Mouse (Mus musculus) heart, embryonic 16.5 days (tissue): Measurements from ENCODE around the gene Tmem207. TPM values are rescaled to one million over a fixed set of nuclear protein-coding genes. Genes with fewer than 3 reads are reported as not detected.
"Not testable (repeated sequence)": the region's sequence is repeated elsewhere in the genome, so short reads cannot be mapped to it uniquely, and the experiment has no call there.

Source experiments
- ATAC-seq: fragments of 200-750 bp; cut with Nextera tagmentation; replicated peaks from 2 replicates; pipeline ENCODE4 v1.8.0; 2017; ENCODE audit warnings: moderate number of reproducible peaks; ENCODE audit not compliant: insufficient read depth, low FRiP score; ENCODE audit errors: extremely low read depth
- H3K27ac ChIP-seq: fragments of 300-500 bp; sonication (generic); 2 replicates; pipeline ENCODE4 v1.5.1; 2014; ENCODE audit warnings: mild to moderate bottlenecking, low read length, control low read depth, moderate library complexity
- H3K27me3 ChIP-seq: fragments of 300-500 bp; sonication (generic); 2 replicates; pipeline ENCODE4 v1.6.1; 2014; ENCODE audit warnings: low read length, mixed read lengths; ENCODE audit not compliant: control insufficient read depth, insufficient read depth
- H3K36me3 ChIP-seq: fragments of 300-500 bp; sonication (generic); 2 replicates; pipeline ENCODE4 v1.6.1; 2014; ENCODE audit not compliant: control insufficient read depth, insufficient read depth
- H3K4me1 ChIP-seq: fragments of 300-500 bp; sonication (generic); 2 replicates; pipeline ENCODE4 v1.6.1; 2014; ENCODE audit warnings: low read length, mixed read lengths; ENCODE audit not compliant: control insufficient read depth, insufficient read depth
- H3K4me2 ChIP-seq: fragments of 300-500 bp; sonication (generic); 2 replicates; pipeline ENCODE4 v1.6.1; 2014; ENCODE audit warnings: low read depth, mild to moderate bottlenecking, control low read depth, low read length
- H3K4me3 ChIP-seq: fragments of 300-500 bp; sonication (generic); 2 replicates; pipeline ENCODE4 v1.5.1; 2014; ENCODE audit warnings: mild to moderate bottlenecking, control low read depth, low read length
- H3K9ac ChIP-seq: fragments of 300-500 bp; sonication (generic); 2 replicates; pipeline ENCODE4 v1.6.1; 2014; ENCODE audit warnings: low read length, control low read depth
- H3K9me3 ChIP-seq: fragments of 300-500 bp; sonication (generic); replicated peaks from 2 replicates; pipeline ENCODE4 v1.6.1; 2016; ENCODE audit warnings: low read length; ENCODE audit not compliant: control insufficient read depth
- WGBS: fragments of 180-500 bp; shearing (Covaris S2); extraction: QIAGEN DNeasy Blood & Tissue Kit; methylation state at CpG from one replicate; pipeline ENCODE4 v1.1.7; 2014; 5-methylcytosine and 5-hydroxymethylcytosine counted together
- polyA plus RNA-seq: library from polyadenylated mRNA; unstranded; fragments of >200 nt; fragmentation: Nextera tagmentation; extraction: Ambion mirVana; gene quantifications from 2 replicates; pipeline ENCODE4 v1.2.1, GENCODE M21; 2015

Gene Tmem207
- polyA plus RNA-seq, 1 experiment from 2014 or later: not detected

GRCm38 (mm10) chr16:26546170-26546878, 19.8 kb upstream of the Tmem207 start:
- no peaks in the 10 kb centered on the region for H3K9me3 ChIP-seq
- no peak overlapping the region for H3K4me2 ChIP-seq
- H3K36me3 ChIP-seq: no peaks in the 10 kb centered on the region
- no peaks in the 10 kb centered on the region for H3K4me1 ChIP-seq
- H3K27me3 ChIP-seq: no peaks in the 10 kb centered on the region
- H3K9ac ChIP-seq: no peak overlapping the region
- WGBS: 39% methylated on average over 7 of the region's 7 CpGs
- no peak for ATAC-seq
- H3K4me3 ChIP-seq: no peak overlapping the region
- H3K27ac ChIP-seq: no peak overlapping the region

DNA sequence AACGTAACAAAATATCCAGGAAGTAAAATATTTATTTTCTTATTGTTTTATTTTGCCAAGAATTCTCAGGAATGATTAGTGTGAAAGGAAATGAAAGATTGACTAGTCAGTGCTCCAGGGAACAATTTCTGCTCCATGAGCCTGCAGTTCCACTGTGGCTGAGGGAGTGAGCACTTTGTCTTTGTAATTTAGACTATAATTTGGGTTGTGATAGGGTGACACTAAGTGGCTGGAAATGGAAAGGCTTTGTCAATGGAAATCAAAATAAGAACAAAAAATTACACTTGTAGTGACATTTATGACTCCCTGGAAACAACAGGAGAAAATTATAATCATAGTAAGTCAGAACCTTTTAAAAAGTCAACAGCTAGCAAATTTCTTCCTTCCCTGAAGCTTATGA, 5.7 kb upstream of the Tmem207 start:
- H3K9ac ChIP-seq: no peak overlapping the region
- no peak overlapping the region for H3K4me2 ChIP-seq
- no peak overlapping the region for H3K4me3 ChIP-seq
- no peaks in the 10 kb centered on the region for H3K36me3 ChIP-seq
- no peaks in the 10 kb centered on the region for H3K9me3 ChIP-seq
- H3K27me3 ChIP-seq: no peaks in the 10 kb centered on the region
- H3K4me1 ChIP-seq: no peaks in the 10 kb centered on the region
- no peak overlapping the region for H3K27ac ChIP-seq
- WGBS: 77% methylated on average over 1 of the region's 1 CpGs
- ATAC-seq: no peak

- Histone ChIP-seq H3K27ac (no peak overlapping the region), H3K4me1 (no peaks in the 10 kb centered on the region)
- WGBS: 83% methylated on average over 1 of the region's 1 CpGs
Measured at GRCm38 (mm10) chr16:26530451-26530850, 3.9 kb upstream of the Tmem207 start.

DNA sequence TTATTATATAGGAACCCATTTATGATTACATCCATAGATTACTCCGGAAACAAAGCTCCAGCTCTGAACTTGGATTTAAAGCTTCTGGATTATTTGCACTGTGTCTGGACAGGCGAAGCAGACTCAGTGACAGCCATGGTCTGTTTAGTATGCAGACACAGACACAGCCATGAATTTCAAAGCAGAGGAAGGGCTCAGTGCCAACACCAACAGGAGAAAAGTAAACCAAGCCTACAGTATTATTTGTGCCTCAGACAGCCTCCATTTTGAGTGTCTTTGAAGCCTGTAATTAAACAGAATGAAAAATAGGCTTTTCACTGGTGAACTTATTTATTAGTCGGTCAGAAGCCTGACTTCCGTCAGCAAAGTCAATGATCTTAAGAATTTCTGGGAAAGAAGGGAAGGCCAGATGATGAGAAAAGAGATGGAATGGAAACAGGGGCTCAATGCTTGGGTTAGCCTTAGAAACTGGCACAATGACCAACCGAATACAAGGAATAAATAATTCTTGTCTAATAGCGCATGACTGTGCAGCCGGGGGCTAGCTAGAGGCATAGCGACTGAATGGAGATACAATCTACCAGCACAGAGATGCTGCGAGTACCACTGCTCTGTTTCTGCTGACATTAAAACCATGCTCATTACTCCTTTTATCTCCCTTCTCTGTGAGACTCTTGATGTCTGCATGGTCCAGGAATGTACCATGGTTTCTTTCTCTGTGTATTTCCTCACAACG, 1.5 kb upstream of the Tmem207 start:
- Histone ChIP-seq H3K4me3 (no peak overlapping the region), H3K27me3 (no peaks in the 10 kb centered on the region), H3K4me1 (no peaks in the 10 kb centered on the region), H3K27ac (no peak overlapping the region), H3K4me2 (no peak overlapping the region), H3K9ac (no peak overlapping the region), H3K9me3 (no peaks in the 10 kb centered on the region), H3K36me3 (no peaks in the 10 kb centered on the region)
- WGBS: 69% methylated on average over 10 of the region's 10 CpGs
- no peak for ATAC-seq

More at GRCm38 (mm10) chr16:26530451-26530850, 3.9 kb upstream of the Tmem207 start:
- no peak for ATAC-seq
- no peaks in the 10 kb centered on the region for H3K27me3 ChIP-seq
- H3K4me3 ChIP-seq: no peak overlapping the region
- H3K9ac ChIP-seq: no peak overlapping the region
- no peak overlapping the region for H3K4me2 ChIP-seq
- H3K9me3 ChIP-seq: no peaks in the 10 kb centered on the region
- no peaks in the 10 kb centered on the region for H3K36me3 ChIP-seq

DNA sequence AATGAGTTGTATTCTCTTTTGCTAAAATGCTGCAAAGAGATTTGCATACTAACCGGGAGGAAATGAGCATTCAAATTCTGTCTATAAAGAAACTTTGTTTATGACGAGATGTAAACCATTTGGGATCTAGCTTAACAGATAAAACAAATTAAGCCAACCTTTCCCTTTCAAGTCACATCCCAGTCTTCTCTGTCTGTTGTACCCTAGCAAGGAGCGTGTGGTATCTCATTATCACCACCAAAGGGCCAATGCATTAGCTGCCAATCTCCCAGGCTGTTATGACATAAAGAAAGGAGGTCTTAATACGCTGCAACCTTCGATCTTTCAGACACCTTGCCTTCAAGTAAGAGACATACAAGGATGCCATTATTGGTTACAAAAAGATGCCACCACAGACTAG, 737 bp downstream of the Tmem207 start:
- no peaks in the 10 kb centered on the region for H3K27me3 ChIP-seq
- no peaks in the 10 kb centered on the region for H3K36me3 ChIP-seq
- H3K4me1 ChIP-seq: no peaks in the 10 kb centered on the region
- H3K9ac ChIP-seq: no peak overlapping the region
- no peak overlapping the region for H3K4me3 ChIP-seq
- no peak overlapping the region for H3K4me2 ChIP-seq
- no peak for ATAC-seq
- H3K27ac ChIP-seq: no peak overlapping the region
- 71% methylated on average over 5 of the region's 5 CpGs for WGBS
- no peaks in the 10 kb centered on the region for H3K9me3 ChIP-seq

DNA sequence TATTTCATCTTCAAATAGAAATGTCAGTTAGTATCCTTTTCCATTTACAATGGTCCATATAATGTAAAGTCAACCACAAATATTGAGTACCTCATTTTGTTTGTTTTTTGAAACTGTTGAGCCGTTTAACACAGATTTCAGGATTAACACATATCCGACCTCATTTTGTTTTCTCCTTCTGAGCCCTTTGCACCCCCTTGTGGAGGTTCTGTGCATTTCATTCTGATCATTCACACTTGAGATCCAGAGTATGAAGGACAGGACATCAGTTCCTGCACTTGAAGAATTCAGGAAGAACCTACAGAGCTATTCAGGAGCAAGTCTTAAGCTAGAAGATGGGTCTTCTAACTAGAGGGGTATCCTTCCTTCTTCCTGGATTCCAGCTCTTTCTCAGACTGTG, 7.0 kb downstream of the Tmem207 start:
- no peaks in the 10 kb centered on the region for H3K4me1 ChIP-seq
- H3K27me3 ChIP-seq: no peaks in the 10 kb centered on the region
- no peaks in the 10 kb centered on the region for H3K36me3 ChIP-seq
- no peak overlapping the region for H3K9ac ChIP-seq
- no peak for ATAC-seq
- WGBS: 53% methylated on average over 2 of the region's 2 CpGs
- no peak overlapping the region for H3K27ac ChIP-seq
- no peak overlapping the region for H3K4me3 ChIP-seq
- H3K4me2 ChIP-seq: no peak overlapping the region
- no peaks in the 10 kb centered on the region for H3K9me3 ChIP-seq

DNA sequence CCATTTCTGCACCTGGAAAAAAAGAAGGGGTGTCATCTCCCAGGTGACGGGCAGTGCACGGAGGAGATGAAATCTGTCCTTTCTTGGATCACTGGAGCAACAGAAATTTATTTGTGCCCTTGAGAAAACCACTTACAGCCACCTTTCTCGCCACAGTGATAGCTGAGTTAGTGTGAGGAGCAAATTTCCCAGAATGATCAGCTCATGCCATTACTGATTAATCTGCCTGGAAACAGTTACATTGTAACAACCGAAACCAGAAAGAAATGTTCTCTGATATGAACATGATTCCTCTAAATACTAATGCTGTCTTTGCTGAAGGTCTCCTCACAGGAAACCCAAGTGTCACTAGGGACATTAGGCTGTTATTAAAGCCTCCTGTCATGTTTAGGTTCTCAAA, 21.6 kb downstream of the Tmem207 start:
- Histone ChIP-seq H3K4me2 (no peak overlapping the region), H3K9me3 (no peaks in the 10 kb centered on the region), H3K4me3 (no peak overlapping the region), H3K9ac (no peak overlapping the region), H3K27ac (no peak overlapping the region), H3K27me3 (no peaks in the 10 kb centered on the region), H3K36me3 (no peaks in the 10 kb centered on the region), H3K4me1 (0 out of 2 replicates have a peak, but pooled peaks cover 2% of the 10 kb centered on the region)
- ATAC-seq: no peak
- 79% methylated on average over 4 of the region's 4 CpGs for WGBS

GRCm38 (mm10) chr16:26500738-26501137, 25.8 kb downstream of the Tmem207 start:
- Histone ChIP-seq H3K27ac (no peak overlapping the region), H3K9ac (no peak overlapping the region)
- 0 out of 2 replicates have a peak, but pooled peaks have one; percentile 41 for ATAC-seq

DNA sequence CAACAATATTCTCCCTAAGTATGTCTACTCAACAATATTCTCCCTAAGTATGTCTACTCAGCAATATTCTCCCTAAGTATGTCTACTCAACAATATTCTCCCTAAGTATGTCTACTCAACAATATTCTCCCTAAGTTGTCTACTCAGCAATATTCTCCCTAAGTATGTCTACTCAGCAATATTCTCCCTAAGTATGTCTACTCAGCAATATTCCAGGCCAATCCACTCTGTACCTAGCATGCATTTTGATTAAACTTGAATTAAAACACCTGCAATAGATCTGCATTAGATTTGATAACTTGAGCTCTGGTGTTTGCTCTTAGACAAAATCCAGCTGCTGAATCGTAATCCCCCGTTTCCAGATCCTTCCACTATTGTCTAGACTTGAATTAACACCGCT, 26.9 kb downstream of the Tmem207 start:
- H3K9me3 ChIP-seq, H3K4me2 ChIP-seq, H3K4me1 ChIP-seq, H3K36me3 ChIP-seq, ATAC-seq, H3K4me3 ChIP-seq, H3K9ac ChIP-seq, H3K27me3 ChIP-seq, H3K27ac ChIP-seq: not testable (repeated sequence)
- 83% methylated on average over 3 of the region's 3 CpGs for WGBS

More at GRCm38 (mm10) chr16:26500738-26501137, 25.8 kb downstream of the Tmem207 start:
- no peak overlapping the region for H3K4me2 ChIP-seq
- no peaks in the 10 kb centered on the region for H3K9me3 ChIP-seq
- no peaks in the 10 kb centered on the region for H3K27me3 ChIP-seq
- no peaks in the 10 kb centered on the region for H3K36me3 ChIP-seq
- H3K4me1 ChIP-seq: 0 out of 2 replicates have a peak, but pooled peaks cover 2% of the 10 kb centered on the region
- no peak overlapping the region for H3K4me3 ChIP-seq
- 42% methylated on average over 3 of the region's 3 CpGs for WGBS
